Mouse (Mus musculus): Measurements from ENCODE around the gene Dnajb5. TPM values are rescaled to one million over a fixed set of nuclear protein-coding genes. Genes with fewer than 3 reads are reported as not detected.
"Not testable (repeated sequence)": the region's sequence is repeated elsewhere in the genome, so short reads cannot be mapped to it uniquely, and the experiment has no call there.

Dnajb5 gene
- polyA plus RNA-seq, 1 experiment from 2014 or later, result 7.2 TPM

DNA sequence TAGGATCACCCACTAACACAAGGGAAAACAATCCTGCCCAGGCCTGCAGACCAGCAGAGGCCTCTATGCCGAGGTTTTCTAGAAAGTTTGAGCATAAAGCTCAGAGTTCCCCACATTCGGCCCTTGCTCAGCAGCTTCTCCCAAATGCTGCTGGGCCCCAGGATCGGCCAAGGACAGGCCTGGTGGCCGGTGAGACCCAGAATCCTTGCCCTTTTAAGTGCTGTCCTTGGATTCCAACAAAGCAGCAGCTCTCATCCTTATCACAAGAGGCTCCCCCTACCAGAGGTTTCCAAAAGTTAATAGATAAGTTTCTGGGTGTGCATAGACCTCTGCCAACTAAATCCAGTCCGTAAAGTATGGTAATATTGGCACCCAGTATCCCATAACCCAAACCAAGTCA, 24.3 kb downstream of the Dnajb5 start:
- Histone ChIP-seq H3K4me3 (ENCODE audit: low read length) (no peak overlapping the region), H3K9me3 (ENCODE audit: control insufficient read depth, low read length) (no peaks in the 10 kb centered on the region), H3K27me3 (replicated peaks; ENCODE audit: control insufficient read depth, insufficient read depth, low read length) (no peaks in the 10 kb centered on the region), H3K36me3 (ENCODE audit: control insufficient read depth, insufficient read depth, low read length) (peaks cover 4% of the 10 kb centered on the region; the same call in 1 of the 2 replicates), H3K4me1 (ENCODE audit: control insufficient read depth, insufficient read depth, low read length) (no peaks in the 10 kb centered on the region), H3K27ac (ENCODE audit: low read length) (no peak overlapping the region), H3K4me2 (ENCODE audit: low read depth, low read length) (no peak overlapping the region), H3K9ac (ENCODE audit: low read depth, low read length) (no peak overlapping the region)
- 77% methylated on average over 5 of the region's 5 CpGs for WGBS
- no peak for ATAC-seq

DNA sequence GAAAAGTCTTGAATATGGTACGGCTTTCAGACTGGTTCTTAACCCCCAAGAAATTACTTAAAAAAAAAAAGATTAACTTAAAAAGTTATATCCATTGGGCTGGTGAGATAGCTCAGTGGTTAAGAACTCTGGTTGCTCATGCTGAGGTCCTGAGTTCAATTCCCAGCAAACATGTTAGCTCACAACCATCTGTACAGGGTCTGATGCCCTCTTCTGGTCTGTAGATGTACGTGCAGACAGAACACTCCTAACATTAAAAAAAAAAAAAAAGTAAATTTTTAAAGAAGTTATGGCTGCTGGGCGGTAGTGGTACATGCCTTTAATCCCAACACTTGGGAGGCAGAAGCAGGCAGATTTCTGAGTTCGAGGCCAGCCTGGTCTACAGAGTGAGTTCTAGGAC, 28.4 kb downstream of the Dnajb5 start:
- no peak overlapping the region for H3K27ac ChIP-seq (ENCODE audit: low read length)
- no peak overlapping the region for H3K4me2 ChIP-seq (ENCODE audit: low read depth, low read length)
- no peak overlapping the region for H3K9ac ChIP-seq (ENCODE audit: low read depth, low read length)
- no peak overlapping the region for H3K4me3 ChIP-seq (ENCODE audit: low read length)
- H3K4me1 ChIP-seq (ENCODE audit: control insufficient read depth, insufficient read depth, low read length), result no peaks in the 10 kb centered on the region
- no peaks in the 10 kb centered on the region for H3K27me3 ChIP-seq (replicated peaks; ENCODE audit: control insufficient read depth, insufficient read depth, low read length)
- WGBS, result 89% methylated on average over 4 of the region's 4 CpGs
- H3K36me3 ChIP-seq (ENCODE audit: control insufficient read depth, insufficient read depth, low read length), result peaks cover 6% of the 10 kb centered on the region; the same call in 1 of the 2 replicates
- no peak for ATAC-seq
- no peaks in the 10 kb centered on the region for H3K9me3 ChIP-seq (ENCODE audit: control insufficient read depth, low read length)

DNA sequence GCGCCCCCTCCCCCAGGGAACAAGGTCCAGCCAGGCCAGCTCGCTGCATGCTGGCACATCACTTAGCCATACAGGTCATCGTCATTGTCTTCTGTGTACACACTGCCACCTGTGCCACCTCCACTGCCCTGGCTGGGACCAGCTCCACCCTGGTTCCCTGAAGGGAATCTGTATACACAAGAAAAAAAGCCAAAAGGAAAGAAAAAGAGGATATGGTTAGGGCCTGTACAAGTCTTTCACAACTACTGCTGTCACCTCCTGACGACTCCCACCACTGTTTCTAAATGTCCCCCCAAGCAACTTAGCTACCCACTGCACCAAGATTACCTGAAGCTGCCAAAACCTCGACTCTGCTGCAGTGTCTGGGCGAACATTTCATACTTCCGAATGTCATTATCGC, 30.9 kb downstream of the Dnajb5 start:
- not testable (repeated sequence) for H3K9ac ChIP-seq (ENCODE audit: low read depth, low read length); ATAC-seq; H3K27me3 ChIP-seq (replicated peaks; ENCODE audit: control insufficient read depth, insufficient read depth, low read length); H3K9me3 ChIP-seq (ENCODE audit: control insufficient read depth, low read length); H3K4me1 ChIP-seq (ENCODE audit: control insufficient read depth, insufficient read depth, low read length); H3K4me2 ChIP-seq (ENCODE audit: low read depth, low read length); H3K4me3 ChIP-seq (ENCODE audit: low read length); H3K27ac ChIP-seq (ENCODE audit: low read length)
- WGBS, result 91% methylated on average over 8 of the region's 8 CpGs
- H3K36me3 ChIP-seq (ENCODE audit: control insufficient read depth, insufficient read depth, low read length), result peaks cover 17% of the 10 kb centered on the region

- ATAC-seq, result no peak
- H3K27me3 ChIP-seq (replicated peaks; ENCODE audit: control insufficient read depth, insufficient read depth, low read length), result no peaks in the 10 kb centered on the region
- H3K27ac ChIP-seq (ENCODE audit: low read length), result no peak overlapping the region
- peaks cover 32% of the 10 kb centered on the region for H3K36me3 ChIP-seq (ENCODE audit: control insufficient read depth, insufficient read depth, low read length)
- 73% methylated on average over 1 of the region's 1 CpGs for WGBS
- H3K4me3 ChIP-seq (ENCODE audit: low read length), result no peak overlapping the region
- no peak overlapping the region for H3K4me2 ChIP-seq (ENCODE audit: low read depth, low read length)
- H3K4me1 ChIP-seq (ENCODE audit: control insufficient read depth, insufficient read depth, low read length), result no peaks in the 10 kb centered on the region
- no peaks in the 10 kb centered on the region for H3K9me3 ChIP-seq (ENCODE audit: control insufficient read depth, low read length)
- no peak overlapping the region for H3K9ac ChIP-seq (ENCODE audit: low read depth, low read length)
Measured at GRCm38 (mm10) chr4:42988296-42988695, 38.7 kb downstream of the Dnajb5 start.

DNA sequence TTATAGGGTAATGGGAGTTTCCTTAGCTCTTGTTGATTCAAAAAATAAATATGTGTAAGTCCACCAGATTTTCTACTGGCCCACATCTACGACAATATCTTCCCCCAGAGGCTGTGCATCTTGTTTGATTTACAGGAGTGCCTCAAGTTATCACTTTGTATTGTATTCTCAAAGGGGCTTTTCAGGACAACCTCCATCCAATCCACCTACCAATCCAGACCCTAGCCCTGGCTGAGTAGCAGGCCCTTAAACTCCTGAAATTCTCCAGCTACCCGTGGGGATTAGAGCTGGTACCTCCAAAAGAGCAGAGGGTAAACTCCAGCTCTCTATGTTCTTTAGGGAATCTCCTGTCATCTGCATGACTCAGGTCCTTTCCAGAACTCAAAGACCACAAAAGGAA, 48.4 kb downstream of the Dnajb5 start:
- Histone ChIP-seq H3K4me3 (ENCODE audit: low read length) (peak overlapping the region; percentile 97; the same call in 1 of the 2 replicates), H3K36me3 (ENCODE audit: control insufficient read depth, insufficient read depth, low read length) (peaks cover 9% of the 10 kb centered on the region; the same call in 1 of the 2 replicates), H3K4me1 (ENCODE audit: control insufficient read depth, insufficient read depth, low read length) (peaks cover 12% of the 10 kb centered on the region), H3K27me3 (replicated peaks; ENCODE audit: control insufficient read depth, insufficient read depth, low read length) (no peaks in the 10 kb centered on the region), H3K27ac (ENCODE audit: low read length) (no peak overlapping the region), H3K9me3 (ENCODE audit: control insufficient read depth, low read length) (no peaks in the 10 kb centered on the region), H3K4me2 (ENCODE audit: low read depth, low read length) (peak overlapping the region; percentile 75), H3K9ac (ENCODE audit: low read depth, low read length) (peak overlapping the region; percentile 43; the same call in 1 of the 2 replicates)
- no peak for ATAC-seq
- 49% methylated on average over 2 of the region's 2 CpGs for WGBS

GRCm38 (mm10) chr4:42999451-43000140, 50.0 kb downstream of the Dnajb5 start:
- ATAC-seq, result peak; percentile 79
- WGBS, result under 1% methylated on average over 51 of the region's 51 CpGs
- H3K9ac ChIP-seq (ENCODE audit: low read depth, low read length), result peak overlapping the region; percentile 97
- peak overlapping the region; percentile 97 for H3K4me3 ChIP-seq (ENCODE audit: low read length)
- H3K4me2 ChIP-seq (ENCODE audit: low read depth, low read length), result peak overlapping the region; percentile 75
- H3K36me3 ChIP-seq (ENCODE audit: control insufficient read depth, insufficient read depth, low read length), result peaks cover 4% of the 10 kb centered on the region; the same call in 1 of the 2 replicates
- H3K4me1 ChIP-seq (ENCODE audit: control insufficient read depth, insufficient read depth, low read length), result peaks cover 12% of the 10 kb centered on the region
- no peaks in the 10 kb centered on the region for H3K27me3 ChIP-seq (replicated peaks; ENCODE audit: control insufficient read depth, insufficient read depth, low read length)
- peak overlapping the region; percentile 100 for H3K27ac ChIP-seq (ENCODE audit: low read length)
- no peaks in the 10 kb centered on the region for H3K9me3 ChIP-seq (ENCODE audit: control insufficient read depth, low read length)

DNA sequence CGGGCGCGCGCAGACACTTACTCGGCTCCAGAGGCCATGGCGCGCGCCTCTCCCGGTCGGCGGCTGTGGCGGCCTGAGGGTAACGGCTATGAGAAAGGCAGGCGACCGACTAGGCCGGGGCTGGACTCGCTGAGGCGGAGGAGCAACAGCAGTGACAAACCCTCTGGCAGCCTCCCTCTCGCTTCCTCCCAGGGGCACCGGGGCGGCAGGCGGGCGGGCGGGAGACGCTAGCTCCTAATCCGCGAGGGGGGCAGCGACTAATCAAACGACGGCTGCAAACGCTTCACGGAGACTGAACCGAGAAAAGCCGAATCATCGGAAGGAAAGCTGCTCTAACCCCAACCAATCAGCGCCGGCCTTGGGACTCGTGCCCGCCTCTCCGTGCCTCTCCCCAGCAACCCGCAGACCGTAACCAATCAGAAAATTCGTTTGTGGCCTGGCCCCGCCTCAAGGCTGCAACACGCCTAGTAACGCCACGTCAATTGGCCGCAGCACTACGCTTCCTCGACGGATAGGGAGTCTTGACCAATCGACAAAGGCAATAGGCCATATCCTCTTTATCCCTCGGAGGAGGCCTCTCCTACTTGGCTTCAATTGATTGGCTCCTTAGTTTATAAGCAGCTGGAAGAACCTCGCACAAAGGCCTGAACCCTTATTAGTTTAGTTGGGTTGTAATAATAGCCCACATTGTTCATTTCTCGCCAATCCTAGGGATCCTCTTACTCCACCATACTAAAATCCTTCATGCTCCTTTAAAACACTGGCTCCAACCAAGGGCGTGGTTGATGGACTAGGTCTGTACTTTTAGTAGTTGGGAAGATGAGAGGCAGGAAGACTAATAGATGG, 50.8 kb downstream of the Dnajb5 start, which contains the start of gene Vcp:
TSS of gene Vcp (minus strand) at position 367 of the 846 bp plus-strand sequence.
- Histone ChIP-seq H3K27ac (ENCODE audit: low read length) (peak within 1 kb of the TSS; percentile 100), H3K4me3 (ENCODE audit: low read length) (peak within 1 kb of the TSS; percentile 97), H3K9ac (ENCODE audit: low read depth, low read length) (peak within 1 kb of the TSS; percentile 97), H3K4me1 (ENCODE audit: control insufficient read depth, insufficient read depth, low read length) (peaks cover 12% of the 10 kb centered on the region), H3K4me2 (ENCODE audit: low read depth, low read length) (peak within 1 kb of the TSS; percentile 75)
- WGBS, result under 1% methylated on average over 47 of the region's 56 CpGs
- peak; percentile 98 for ATAC-seq
- not testable (repeated sequence) for H3K9me3 ChIP-seq (ENCODE audit: control insufficient read depth, low read length); H3K36me3 ChIP-seq (ENCODE audit: control insufficient read depth, insufficient read depth, low read length); H3K27me3 ChIP-seq (replicated peaks; ENCODE audit: control insufficient read depth, insufficient read depth, low read length)

GRCm38 (mm10) chr4:43001272-43001671, 51.7 kb downstream of the Dnajb5 start:
- no peaks in the 10 kb centered on the region for H3K36me3 ChIP-seq (ENCODE audit: control insufficient read depth, insufficient read depth, low read length)
- H3K27ac ChIP-seq (ENCODE audit: low read length), result no peak overlapping the region
- no peaks in the 10 kb centered on the region for H3K27me3 ChIP-seq (replicated peaks; ENCODE audit: control insufficient read depth, insufficient read depth, low read length)
- no peak overlapping the region for H3K4me3 ChIP-seq (ENCODE audit: low read length)
- H3K9me3 ChIP-seq (ENCODE audit: control insufficient read depth, low read length), result no peaks in the 10 kb centered on the region
- H3K4me1 ChIP-seq (ENCODE audit: control insufficient read depth, insufficient read depth, low read length), result peaks cover 12% of the 10 kb centered on the region
- no peak overlapping the region for H3K9ac ChIP-seq (ENCODE audit: low read depth, low read length)
- H3K4me2 ChIP-seq (ENCODE audit: low read depth, low read length), result no peak overlapping the region
- 82% methylated on average over 2 of the region's 2 CpGs for WGBS
- no peak for ATAC-seq

DNA sequence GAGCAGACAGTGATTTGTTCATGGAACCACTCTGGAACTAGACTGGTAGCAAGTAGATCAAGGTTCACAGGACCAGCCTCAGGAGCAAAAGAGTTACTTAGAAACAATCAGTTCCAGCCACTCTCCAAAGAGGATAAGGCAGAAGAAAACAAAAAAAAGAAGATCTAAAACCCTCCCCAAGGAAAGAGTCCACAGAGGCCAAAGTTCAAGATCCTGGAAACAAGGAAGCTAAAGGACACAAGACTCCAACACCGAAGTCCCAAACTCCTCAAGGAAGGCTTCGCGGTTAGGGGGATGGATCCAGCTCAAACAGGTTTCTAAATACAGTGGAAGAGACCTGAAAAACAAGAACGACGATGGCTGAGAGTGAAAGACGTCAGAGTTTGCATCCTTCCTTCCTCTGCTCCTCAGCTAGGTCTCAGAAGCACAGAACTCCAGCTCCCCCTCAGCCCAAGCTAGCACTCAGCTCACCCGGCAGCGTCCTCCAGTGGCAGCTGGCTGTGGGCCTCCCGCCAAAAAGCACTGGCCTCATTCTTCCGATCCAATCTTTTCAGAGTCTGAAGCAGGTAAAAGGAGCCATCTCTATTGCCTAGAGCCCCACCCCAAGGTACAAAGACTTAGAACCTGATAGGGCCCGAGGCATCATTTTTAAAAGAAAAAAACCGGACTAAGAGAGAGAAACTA, 53.3 kb downstream of the Dnajb5 start:
- Histone ChIP-seq H3K9me3 (ENCODE audit: control insufficient read depth, low read length) (no peaks in the 10 kb centered on the region), H3K27ac (ENCODE audit: low read length) (no peak overlapping the region), H3K36me3 (ENCODE audit: control insufficient read depth, insufficient read depth, low read length) (no peaks in the 10 kb centered on the region), H3K4me3 (ENCODE audit: low read length) (no peak overlapping the region), H3K4me1 (ENCODE audit: control insufficient read depth, insufficient read depth, low read length) (peaks cover 10% of the 10 kb centered on the region), H3K27me3 (replicated peaks; ENCODE audit: control insufficient read depth, insufficient read depth, low read length) (no peaks in the 10 kb centered on the region), H3K4me2 (ENCODE audit: low read depth, low read length) (no peak overlapping the region), H3K9ac (ENCODE audit: low read depth, low read length) (no peak overlapping the region)
- 78% methylated on average over 12 of the region's 12 CpGs for WGBS
- no peak for ATAC-seq
